Mouse (Mus musculus) forebrain, embryonic 12.5 days (tissue): ENCODE results near the gene Cnpy4. TPM values are rescaled to one million over a fixed set of nuclear protein-coding genes. Genes with fewer than 3 reads are reported as not detected.
A peak's percentile ranks its signal among the peaks of the same experiment; 100 is the strongest.

Experiments
- microRNA counts: library from miRNA; unstranded; fragments of <30 nt; microRNA quantifications from one replicate; lab custom pipeline; 2017
- microRNA-seq: library from miRNA; unstranded; fragments of <30 nt; microRNA quantifications from one replicate; pipeline ENCODE4, GENCODE M21; 2017
- polyA plus RNA-seq: library from polyadenylated mRNA; unstranded; fragments of >200 nt; fragmentation: Nextera tagmentation; extraction: Ambion mirVana; gene quantifications from 2 replicates; pipeline ENCODE4 v1.2.1, GENCODE M21; 2016

Gene Cnpy4
- polyA plus RNA-seq, 1 experiment from 2014 or later = 44.3 TPM

MicroRNAs encoded within 50 kb of the gene (microRNA counts, 519-probe panel; counts per million panel counts)
- microRNA mmu-miR-106b (lab: Ali Mortazavi, UCI) (5,621 counts per million, percentile 77 among the panel's probes with 10 or more counts), microRNA mmu-miR-25 (lab: Ali Mortazavi, UCI) (8,108 counts per million, percentile 98 among the panel's probes with 10 or more counts), microRNA mmu-miR-93 (lab: Ali Mortazavi, UCI) (6,019 counts per million, percentile 82 among the panel's probes with 10 or more counts)

Small RNA genes lying within 50 kb of the gene (microRNA-seq; reads per million reads assigned to microRNA genes)
- 17,357 reads per million, percentile 97 among the genes with 10 or more reads in this experiment for gene Mir106b
- gene Mir25 = 1,077 reads per million, percentile 78 among the genes with 10 or more reads in this experiment
- gene Mir93 = 23,420 reads per million, percentile 98 among the genes with 10 or more reads in this experiment

Other genes starting within 250 kb of the Cnpy4 start
- not detected in 2 replicates for gene Gjc3, start 224.4 kb upstream of the Cnpy4 start, polyA plus RNA-seq
- gene Azgp1, start 206.0 kb upstream of the Cnpy4 start, polyA plus RNA-seq = not detected in 2 replicates
- gene Smok3a, start 166.2 kb upstream of the Cnpy4 start, polyA plus RNA-seq = not detected in 2 replicates
- gene Smok3b, start 166.1 kb upstream of the Cnpy4 start, polyA plus RNA-seq = not detected in 2 replicates
- not detected in 2 replicates for gene Smok3c, start 134.3 kb upstream of the Cnpy4 start, polyA plus RNA-seq
- gene Zkscan1, start 102.4 kb upstream of the Cnpy4 start, polyA plus RNA-seq = 36.2 and 39.4 TPM in 2 replicates
- gene Zscan21, start 70.6 kb upstream of the Cnpy4 start, polyA plus RNA-seq = 101 and 103 TPM in 2 replicates
- gene Zfp113, start 31.7 kb upstream of the Cnpy4 start, polyA plus RNA-seq = 43.9 and 44.1 TPM in 2 replicates
- gene Cops6, start 26.4 kb upstream of the Cnpy4 start, polyA plus RNA-seq = 274 and 282 TPM in 2 replicates
- 24.6 and 27.5 TPM in 2 replicates for gene Ap4m1, start 15.5 kb upstream of the Cnpy4 start, polyA plus RNA-seq
- 313 and 320 TPM in 2 replicates for gene Mcm7, start 15.1 kb upstream of the Cnpy4 start, polyA plus RNA-seq
- gene Taf6, start within 50 bp of the Cnpy4 start, polyA plus RNA-seq = 133 and 137 TPM in 2 replicates
- 9.5 and 11.1 TPM in 2 replicates for gene Mblac1, start 6.8 kb downstream of the Cnpy4 start, polyA plus RNA-seq
- gene Nxpe5, start 38.4 kb downstream of the Cnpy4 start, polyA plus RNA-seq = not detected in 2 replicates
- 42.3 and 47.3 TPM in 2 replicates for gene Lamtor4, start 68.0 kb downstream of the Cnpy4 start, polyA plus RNA-seq
- 14.0 and 16.0 TPM in 2 replicates for gene BC037034, start 76.5 kb downstream of the Cnpy4 start, polyA plus RNA-seq
- gene Gal3st4, start 85.4 kb downstream of the Cnpy4 start, polyA plus RNA-seq = 3.3 and 3.9 TPM in 2 replicates
- 0.10 and 0.19 TPM in 2 replicates for gene Gm43720, start 92.5 kb downstream of the Cnpy4 start, polyA plus RNA-seq
- gene Gpc2, start 92.5 kb downstream of the Cnpy4 start, polyA plus RNA-seq = 121 and 140 TPM in 2 replicates
- 4.3 and 5.2 TPM in 2 replicates for gene Stag3, start 92.8 kb downstream of the Cnpy4 start, polyA plus RNA-seq
- not detected in 2 replicates for gene Pvrig, start 154.5 kb downstream of the Cnpy4 start, polyA plus RNA-seq